Mouse (Mus musculus): ENCODE data around the gene Adamts18.

Gene Adamts18

DNA sequence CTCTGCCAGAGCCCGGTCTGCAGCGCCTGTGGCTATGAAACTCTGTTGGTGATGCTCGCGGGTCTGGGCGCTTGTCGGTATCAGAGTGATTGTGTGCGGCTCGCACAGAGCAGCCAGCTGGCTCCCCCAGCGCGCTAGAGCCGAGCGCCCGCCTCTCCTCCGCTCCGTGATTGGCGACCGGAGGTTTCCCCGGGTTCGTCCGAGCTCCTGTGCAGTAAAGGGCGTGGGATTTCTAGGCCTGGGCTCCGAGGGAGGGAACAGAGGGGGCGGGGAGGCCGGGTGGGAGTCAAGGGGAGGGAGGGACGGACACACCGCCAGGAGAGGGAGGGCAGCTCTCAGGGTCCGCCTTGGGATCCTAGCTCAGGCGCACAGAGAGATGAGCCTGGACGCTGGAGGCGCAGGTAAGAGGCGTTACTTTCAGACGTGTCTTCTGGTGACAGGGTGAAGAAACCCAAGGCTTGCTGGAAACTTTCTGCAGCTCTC, at the start of gene Adamts18:
Adamts18 (minus strand) TSS at position 86 of the 483 bp plus-strand sequence.
- no peak for DNase-seq (ENCODE audit: low read depth)

DNA sequence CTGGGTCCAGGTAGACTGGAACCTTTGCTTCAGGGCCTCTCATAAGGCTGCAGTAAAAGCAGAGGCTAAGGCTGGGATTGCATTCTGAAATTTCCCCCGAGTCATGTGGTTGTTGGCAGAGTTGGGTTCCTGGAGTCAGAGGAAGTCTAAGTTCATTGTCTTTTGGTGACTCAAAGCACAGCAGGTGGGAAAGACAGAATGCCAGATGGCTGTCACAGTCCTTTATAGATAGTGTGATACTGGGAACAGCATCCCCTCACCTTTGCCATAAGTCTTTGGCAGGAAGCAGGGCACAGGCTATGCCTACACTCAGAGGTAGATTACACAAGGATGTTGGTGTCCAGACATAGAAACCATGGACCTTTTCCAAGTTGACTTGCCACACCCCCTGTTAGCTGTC, 47.9 kb upstream of the Adamts18 start:
- no peak for DNase-seq (ENCODE audit: low read depth)

DNA sequence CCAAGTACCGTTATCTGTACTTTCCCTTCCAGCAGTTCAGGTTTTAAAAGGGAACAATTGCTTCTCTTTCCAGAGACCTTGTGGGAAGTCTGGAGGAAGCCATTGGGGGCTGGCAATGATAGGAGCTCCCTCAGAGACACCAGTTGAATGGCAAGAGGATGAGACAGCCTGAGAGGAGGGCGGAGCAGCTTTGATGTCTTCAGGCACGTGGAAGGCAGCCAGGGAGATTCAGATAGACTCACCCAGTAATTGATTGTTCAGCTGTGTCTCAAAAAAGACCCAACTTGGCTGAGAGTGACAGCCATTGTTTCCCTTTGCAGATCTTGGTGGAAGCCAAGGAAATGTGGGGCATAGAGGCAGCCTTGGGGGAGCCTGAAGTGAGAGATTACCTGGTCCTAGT, 42.8 kb upstream of the Adamts18 start:
- no peak for DNase-seq (ENCODE audit: low read depth)

DNA sequence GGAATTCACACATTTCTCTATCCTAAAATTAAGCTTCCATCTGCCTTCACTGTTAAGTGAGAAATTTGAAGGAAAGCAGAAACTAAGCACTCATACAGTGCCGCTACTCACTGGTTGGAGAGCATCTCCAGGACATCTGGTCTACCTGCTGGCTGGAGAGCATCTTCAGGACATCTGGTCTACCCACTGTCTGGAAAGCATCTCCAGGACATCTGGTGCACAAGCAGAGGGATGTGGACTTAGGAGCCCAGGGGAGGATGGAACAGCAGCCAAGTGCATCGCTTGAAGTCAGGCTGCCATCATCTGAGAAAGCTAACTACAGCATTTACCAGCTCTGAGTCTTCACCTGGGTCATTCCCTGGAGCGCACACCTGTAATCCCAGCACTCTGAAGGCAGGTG, 38.0 kb upstream of the Adamts18 start:
- DNase-seq (ENCODE audit: low read depth) = no peak

DNA sequence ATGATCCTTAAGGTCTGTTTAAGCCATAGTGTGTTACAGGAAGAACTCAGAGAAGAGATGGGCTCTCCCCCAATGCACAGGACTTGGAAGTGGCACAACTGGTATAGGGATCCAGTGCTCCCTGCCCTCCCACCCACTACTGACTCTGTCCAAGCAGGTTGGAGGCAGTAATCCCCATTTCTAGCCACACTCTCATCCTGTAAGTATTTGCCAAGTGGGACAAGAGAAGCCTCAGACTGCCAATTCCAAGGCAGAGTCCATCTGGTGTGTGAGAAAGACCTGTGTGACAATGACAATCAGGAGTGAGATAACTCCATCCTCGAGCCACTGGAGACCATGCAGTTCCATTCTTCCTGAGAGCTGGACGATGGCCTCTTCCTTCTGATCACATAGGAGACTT, 36.6 kb upstream of the Adamts18 start:
- DNase-seq (ENCODE audit: low read depth) = no peak

DNA sequence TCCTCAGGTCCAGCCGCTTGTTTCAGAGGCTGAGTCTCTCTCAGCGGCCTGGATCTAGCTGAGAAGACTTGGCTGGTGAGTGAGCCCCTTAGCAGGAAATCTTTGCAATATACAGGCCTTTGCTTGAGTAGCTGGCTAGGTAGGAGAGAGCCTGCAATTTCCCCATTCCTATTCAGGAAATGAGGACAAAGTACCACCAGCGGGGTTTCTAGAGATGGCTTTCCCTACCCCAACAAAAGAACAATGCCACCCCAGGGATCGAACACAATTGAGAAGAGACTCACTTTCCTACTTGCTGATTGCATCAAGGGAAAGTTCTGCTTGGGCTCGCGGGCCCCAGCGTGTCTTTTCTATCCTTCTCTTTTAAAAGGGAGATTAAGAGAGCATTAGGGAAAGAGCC, 35.5 kb upstream of the Adamts18 start:
- DNase-seq (ENCODE audit: low read depth) = no peak

DNA sequence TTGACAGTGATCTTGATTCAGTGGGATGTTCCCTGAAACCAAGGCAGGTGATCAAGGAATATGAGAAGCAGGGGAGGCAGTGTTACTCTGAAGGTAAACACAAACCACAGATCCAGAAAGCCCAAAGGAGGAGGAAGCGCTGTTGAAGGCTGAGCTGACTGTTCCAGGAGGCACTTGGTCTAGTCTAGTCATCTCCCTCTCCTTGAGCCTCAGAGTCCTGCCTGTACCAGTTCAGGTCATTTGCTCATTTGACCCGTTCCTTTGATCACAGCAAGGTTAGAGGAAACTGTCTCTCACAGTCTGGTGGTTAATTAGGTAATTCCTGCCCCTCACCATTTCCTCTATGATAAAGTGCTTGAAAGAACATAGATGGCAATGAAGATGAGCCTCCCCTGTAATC, 34.0 kb upstream of the Adamts18 start:
- no peak for DNase-seq (ENCODE audit: low read depth)

DNA sequence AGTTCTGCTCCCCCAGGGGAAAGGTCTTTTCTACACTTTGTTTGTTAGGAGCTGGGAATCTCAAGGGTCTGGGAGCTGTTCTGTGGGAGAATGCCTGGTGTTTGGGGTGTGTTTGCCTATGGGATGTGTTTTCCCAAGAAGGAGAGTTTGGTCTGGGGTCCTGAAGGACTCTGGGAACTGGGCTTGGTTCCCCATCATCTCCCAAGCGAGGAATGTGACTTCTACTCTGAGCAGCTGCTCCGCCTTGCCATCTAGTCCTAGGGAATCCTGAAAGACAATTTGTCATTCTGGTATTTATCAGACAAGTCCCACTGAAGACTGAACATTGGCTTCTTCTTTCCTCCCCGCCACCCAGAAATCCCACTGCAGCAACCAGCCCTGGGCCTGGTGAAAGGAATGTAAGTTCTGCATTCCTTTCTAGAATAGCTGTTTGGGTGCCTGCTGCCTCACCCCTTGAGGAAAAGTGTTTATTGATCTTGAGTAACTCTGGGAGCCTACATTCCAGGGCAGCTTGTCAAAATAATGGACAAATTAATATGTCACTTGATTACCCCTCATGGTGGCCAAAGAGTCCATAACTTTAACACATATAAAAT, 30.0 kb upstream of the Adamts18 start:
- no peak for DNase-seq (ENCODE audit: low read depth)

DNA sequence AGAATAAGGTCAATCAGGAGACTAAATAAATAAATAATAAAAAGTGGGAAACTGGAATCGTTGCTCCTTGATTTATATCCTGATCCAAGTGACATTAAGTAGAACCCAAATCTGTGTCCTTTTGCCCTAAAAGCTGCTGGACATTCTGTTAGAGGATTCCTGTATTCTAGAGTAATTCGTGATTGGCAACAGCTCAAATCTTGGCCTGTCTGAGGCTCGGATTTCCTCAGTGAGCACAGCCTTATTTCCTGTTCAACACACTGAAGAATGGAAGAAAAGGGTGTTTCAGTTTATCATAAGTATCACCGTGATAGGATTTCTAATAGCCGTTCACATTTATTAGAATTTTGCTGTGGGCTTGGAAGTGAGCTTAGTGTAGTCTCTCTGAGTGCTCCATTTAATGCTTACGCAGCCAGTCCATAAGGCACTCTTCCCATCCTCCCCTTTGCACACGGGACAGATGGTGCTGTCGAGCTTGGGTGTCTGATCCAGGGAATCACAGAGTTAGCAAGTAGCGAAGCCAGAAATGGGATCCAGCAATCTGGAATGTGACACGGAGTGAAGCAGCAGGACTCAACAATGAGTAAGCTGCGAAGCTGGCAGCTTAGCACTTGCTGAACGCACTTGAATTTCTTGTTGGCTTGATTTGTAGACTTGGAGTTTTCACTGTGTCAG, 25.0 kb upstream of the Adamts18 start:
- DNase-seq (ENCODE audit: low read depth) = no peak

DNA sequence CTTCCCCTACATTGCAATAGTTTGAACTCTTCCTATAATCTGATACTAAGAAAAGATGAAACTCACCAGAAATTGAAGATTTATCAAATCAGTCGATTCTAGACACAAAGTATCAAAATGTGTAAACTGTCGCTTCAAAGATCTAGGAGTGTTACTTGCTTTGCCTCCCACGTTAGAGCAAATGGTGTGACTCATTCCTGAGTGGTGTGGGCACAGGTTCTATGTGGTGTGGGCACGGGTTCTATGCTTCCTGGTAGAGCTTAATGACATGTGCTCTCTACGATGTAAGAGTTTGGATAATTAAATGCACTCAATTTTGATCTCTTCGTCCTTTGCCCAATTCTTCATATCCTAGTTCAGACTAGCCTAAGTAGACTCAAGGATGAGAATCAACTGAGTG, 23.9 kb upstream of the Adamts18 start:
- DNase-seq (ENCODE audit: low read depth) = no peak

DNA sequence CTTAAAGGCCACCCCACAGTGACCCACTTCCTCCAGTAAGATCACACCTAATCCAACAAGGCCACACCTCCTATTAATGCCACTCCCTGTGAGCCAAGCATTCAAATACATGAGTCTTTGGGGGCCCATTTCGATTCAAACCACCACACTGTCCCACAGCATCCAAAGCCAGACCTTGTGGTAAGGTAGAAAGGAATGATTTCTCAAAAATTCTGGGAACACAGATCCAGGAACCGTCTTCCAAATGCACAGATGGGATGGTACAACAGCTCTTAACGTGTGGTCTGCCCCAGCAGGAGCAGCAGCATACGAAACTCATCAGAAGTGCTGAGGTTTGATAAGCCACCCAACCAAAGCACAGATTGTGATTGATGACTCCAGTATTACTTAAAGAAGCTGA, 18.0 kb upstream of the Adamts18 start:
- no peak for DNase-seq (ENCODE audit: low read depth)

DNA sequence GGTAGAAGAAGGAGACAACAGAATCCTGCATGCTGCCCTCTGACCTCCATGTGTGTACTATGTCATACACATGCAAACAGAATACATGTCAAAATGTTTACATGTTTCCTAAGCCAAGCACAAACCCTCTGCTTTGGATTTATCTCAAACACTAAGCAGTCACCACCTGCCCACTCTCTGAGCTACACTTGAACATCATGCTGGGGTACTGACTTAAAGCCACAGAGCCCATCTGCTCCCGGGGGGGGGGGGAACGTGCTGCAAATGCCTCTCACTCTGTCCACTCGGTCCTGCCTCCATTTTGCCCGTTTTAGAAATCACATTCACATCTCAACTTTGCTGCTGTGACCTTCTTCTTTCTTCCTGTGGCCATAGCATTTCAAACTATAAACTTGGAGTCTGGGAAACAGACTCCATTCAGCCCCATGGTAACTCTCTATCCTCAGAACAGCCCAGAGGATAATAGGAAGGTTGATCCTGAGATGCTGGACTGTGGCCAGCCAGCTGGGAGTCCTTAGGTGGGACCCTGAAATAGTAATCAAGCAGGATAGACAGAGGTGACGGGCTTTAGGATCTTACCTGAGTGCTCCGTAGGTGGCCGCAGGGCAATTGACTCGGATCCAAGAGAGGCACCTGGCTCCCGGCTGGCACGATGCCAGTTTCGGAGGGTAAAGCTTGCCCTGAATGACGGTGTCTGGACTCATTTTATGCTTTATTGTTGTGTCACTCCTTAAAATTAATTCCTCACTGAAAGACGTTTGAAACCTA, 17.0 kb upstream of the Adamts18 start:
- DNase-seq (ENCODE audit: low read depth) = no peak

DNA sequence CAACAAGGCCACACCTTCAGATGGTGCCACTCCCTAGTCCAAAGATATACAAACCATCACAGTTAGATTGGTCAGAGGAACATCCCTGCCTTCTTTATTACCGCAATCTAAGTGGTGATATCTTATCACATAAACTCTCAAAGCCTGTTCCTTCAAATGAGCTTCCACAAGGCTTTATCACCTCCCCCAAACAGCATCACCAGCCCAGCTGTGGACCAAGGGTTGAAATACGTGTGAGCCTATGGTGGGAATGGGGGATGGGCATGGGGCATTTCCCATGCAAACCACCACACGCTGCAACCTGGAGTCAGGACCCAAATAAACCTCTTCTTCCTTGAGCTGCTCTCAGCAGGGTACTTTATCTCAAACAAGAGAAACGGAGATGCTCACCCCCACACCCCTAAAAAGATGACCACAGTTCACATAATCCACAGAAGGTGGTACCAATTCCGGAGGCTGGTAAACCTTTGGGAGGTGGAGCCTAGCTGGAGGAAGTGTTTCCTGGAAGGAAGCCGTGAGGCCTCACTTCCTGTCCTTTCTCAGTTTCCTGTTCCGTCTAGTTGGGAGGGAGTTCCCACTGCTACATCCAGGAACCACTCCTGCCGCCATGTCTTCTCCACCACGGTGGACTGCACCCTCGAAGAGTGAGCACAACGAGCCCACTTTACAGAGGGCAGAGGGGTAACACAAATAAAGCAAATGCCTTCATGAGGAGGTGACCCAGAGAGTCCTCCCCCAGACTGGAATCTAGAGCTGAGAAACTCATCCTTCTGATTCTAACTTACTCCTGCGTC, 11.5 kb upstream of the Adamts18 start:
- no peak for DNase-seq (ENCODE audit: low read depth)

DNA sequence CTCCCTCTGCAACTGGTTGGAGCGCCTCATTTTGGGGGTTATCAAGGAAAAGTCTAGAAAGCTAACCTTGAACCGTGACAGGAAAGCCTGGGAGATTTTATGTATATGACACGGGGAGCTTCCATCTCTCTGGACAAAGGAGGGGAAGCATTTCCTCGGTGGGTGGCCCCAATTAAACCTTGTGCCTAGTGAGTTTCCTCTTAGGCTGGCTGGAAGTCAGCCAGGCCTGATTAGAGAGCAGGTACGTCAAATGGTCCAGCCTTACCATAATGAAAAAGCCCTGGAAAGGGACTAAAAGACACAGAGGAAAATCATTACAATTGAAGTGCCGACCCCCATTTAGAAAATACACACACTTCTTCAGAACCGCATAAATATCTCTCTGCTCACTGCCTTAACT, 10.3 kb upstream of the Adamts18 start:
- DNase-seq (ENCODE audit: low read depth) = no peak

DNA sequence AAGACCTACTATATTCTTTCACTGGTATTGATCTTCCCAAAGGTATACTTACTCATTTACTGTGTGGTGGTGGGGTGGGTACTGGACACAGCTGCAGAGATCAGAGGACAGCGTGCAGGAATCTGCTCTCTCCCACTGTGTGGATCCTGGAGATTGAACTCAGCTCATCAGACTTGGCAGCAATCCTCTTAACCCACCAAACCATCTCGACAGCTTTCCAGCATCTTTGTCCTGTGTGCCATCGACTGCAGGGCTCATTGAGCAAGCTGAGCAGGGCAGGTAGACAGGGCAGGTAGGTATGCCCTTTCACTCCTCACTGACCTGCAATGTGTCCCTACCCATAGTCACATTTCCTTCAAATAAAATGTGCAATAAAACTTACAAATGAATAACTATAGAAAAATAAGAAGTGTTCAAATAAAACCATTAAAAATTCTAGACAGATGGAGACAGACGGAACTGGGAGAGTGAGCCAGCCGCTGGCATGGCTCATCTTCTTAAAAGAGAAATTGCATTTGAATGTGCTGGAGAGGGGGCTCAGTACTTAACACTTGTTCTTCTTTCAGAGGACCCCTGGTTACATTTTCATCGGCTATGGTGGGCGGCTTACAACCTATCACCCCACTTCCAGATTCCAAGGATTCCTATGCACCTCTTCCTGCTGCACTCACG, 6.2 kb upstream of the Adamts18 start:
- DNase-seq (ENCODE audit: low read depth) = no peak

DNA sequence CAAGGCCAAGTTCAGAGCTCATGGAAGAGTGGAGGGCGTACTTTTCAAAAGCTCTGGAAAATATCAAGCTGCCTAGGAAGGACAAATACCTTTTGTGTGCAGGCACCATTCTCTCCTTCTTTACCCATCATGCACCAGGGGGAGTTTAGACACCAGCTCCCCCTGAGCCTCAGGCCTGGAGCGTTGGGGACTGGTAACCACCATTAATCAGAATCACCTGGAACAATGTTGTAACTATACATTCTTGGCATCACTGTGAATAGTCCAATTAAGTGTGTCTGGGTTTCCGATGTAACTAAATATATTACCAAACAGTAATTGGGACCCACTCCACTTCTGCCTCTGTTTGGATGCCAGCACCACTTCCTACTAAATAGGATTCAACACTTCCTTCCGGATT, 5.2 kb upstream of the Adamts18 start:
- no peak for DNase-seq (ENCODE audit: low read depth)

DNA sequence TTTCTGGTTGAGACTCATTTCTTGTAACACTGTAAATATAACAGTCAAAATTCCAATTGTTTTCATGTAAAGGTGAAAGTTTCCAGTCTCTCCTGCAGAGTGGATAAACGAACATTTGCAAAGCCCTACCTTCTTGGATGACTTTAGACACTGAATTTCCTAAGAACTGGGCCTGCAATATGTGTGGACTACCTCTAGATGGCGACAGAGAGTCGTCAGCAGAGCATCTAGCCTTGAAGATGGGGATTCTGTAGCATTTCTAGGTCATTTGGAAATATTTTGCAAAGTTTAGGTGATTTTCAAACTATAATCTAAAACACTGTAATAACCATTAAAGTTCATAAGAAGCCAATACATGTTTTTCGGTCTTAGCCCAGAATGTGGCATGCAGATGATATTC, 3.1 kb upstream of the Adamts18 start:
- DNase-seq (ENCODE audit: low read depth) = no peak

DNA sequence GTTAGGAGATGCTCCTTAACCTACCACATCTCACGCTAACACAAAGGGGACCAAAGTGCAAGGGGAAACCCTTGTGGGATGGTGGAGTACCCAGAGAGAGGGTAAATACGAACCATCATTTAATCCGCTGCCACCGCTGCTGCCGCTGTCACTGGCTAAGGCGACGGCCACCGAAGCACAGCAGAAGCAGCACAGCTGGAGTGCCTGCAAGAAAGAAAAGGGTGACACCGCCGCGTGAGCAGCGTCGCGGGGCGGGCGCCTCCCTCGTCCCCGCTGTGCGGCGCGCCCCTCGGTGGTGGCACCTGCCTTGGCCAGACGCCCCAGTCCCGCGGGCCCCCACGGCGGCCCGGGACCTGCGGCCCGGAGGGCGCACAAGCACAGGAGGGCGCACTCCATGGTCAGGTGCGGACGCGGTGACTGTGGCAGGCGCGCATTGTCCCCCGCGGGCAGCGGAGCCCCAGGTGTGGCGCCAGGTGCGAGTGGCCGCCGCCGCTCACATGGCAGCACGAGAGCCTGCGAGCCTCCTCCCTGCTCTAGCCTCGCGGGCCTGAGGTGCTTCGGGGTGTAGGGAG, 371 bp downstream of the Adamts18 start:
- no peak for DNase-seq (ENCODE audit: low read depth)

DNA sequence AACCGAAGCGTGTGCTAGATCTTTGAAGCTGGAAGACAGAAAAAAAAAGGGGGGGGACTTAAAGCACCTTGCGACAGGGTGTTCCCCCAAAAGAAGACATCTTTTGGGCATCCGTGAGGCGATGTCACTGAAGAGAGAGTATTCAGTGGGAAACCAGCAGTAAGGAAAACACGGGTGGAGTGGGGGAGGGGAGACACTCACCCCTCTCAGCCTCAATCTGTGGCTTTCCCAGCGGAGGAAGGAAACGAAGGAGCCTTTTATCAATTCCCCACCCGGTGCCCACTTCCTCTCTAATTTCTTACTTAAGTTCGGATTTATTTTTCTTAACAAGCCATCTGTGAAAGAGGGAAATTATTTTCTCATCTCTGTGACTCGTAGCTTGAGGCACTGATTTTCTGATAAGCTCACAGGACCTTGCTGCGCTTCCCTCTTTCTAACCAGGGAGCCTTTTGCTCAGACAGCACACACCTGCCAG, 895 bp downstream of the Adamts18 start:
- no peak for DNase-seq (ENCODE audit: low read depth)

DNA sequence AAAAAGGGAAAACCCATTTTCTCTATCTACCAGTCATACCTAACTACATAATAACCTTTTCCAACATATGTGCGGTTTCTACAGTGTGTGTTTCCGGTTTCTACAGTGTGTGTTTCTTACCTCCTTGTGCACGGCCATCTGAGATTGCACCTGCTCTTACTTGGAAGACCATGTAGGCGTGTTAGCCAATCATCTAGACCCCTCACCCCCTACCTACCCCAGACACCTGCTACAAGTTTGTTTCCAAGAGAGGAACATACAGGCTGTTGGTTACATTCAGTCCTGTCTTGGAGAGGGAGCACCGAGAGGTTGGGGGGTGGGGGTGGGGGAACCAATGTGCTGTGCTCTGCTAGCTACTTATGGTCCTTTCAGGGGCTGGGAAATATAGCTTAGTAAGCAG, 1.9 kb downstream of the Adamts18 start:
- no peak for DNase-seq (ENCODE audit: low read depth)

DNA sequence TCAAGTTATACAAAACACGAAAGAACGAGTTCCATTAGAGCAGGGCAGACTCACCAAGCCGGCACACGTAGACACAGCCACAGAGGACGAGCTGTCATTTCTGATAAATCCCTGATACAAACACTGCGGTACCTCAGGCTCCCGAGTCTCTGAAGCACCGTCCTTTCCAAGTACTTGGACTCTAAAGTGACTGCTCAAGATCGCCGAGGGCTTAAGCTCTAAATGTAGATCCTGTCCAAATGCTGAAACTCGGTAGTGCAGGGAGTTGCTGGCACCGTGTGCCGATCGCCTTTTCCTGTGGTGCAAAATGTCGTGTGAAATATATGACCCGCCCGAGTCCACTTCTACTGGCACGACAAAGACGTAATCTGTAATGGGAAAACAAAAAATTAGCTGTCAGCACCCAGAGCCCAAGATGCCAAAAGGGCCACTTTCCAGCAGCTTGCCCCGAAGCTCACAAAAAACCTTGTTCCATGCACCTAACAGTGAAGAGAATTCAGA, 3.7 kb downstream of the Adamts18 start:
- no peak for DNase-seq (ENCODE audit: low read depth)

All from c-Kit-positive CD71-positive TER-119-negative erythroid progenitor cells, embryonic 14.5 days (primary cell).